Mouse (Mus musculus) lung, postnatal 0 days (tissue): ENCODE results near the gene Zcchc14. TPM values are rescaled to one million over a fixed set of nuclear protein-coding genes. Genes with fewer than 3 reads are reported as not detected.

Experiments used
- ATAC-seq: fragments of 200-750 bp; cut with Nextera tagmentation; 2 replicates; pipeline ENCODE4 v1.8.0; 2017; ENCODE audit warnings: moderate library complexity
- DNase-seq: peaks from one replicate; pipeline ENCODE4 v3.0.0-alpha.2; 2016; ENCODE audit warnings: low spot score
- H3K27ac ChIP-seq: fragments of 300-500 bp; sonication (generic); 2 replicates; pipeline ENCODE4 v1.5.1; 2014; ENCODE audit warnings: antibody characterized with exemption, mild to moderate bottlenecking, low read length, mixed read lengths
- H3K27me3 ChIP-seq: fragments of 300-500 bp; sonication (generic); replicated peaks from 2 replicates; pipeline ENCODE4 v1.6.1; 2014; ENCODE audit warnings: low read length, mixed read lengths; ENCODE audit not compliant: insufficient read depth
- H3K36me3 ChIP-seq: fragments of 300-500 bp; sonication (generic); 2 replicates; pipeline ENCODE4 v1.6.1; 2014; ENCODE audit warnings: low read length, mixed read lengths; ENCODE audit not compliant: insufficient read depth
- H3K4me1 ChIP-seq: fragments of 300-500 bp; sonication (generic); 2 replicates; pipeline ENCODE4 v1.6.1; 2014; ENCODE audit warnings: antibody characterized with exemption, low read depth, low read length, mixed read lengths; ENCODE audit not compliant: insufficient read depth
- H3K4me2 ChIP-seq: fragments of 300-500 bp; sonication (generic); replicated peaks from 2 replicates; pipeline ENCODE4 v1.6.1; 2014; ENCODE audit warnings: low read depth, mild to moderate bottlenecking, low read length, moderate library complexity, mixed read lengths
- H3K4me3 ChIP-seq: fragments of 300-500 bp; sonication (generic); 2 replicates; pipeline ENCODE4 v1.5.1; 2014; ENCODE audit warnings: low read depth, low read length
- H3K9ac ChIP-seq: fragments of 300-500 bp; sonication (generic); replicated peaks from 2 replicates; pipeline ENCODE4 v1.6.1; 2014; ENCODE audit warnings: low read depth, mild to moderate bottlenecking
- H3K9me3 ChIP-seq: fragments of 300-500 bp; sonication (generic); 2 replicates; pipeline ENCODE4 v1.6.1; 2016; ENCODE audit warnings: low read length, mixed read lengths
- CTCF ChIP-seq: IDR thresholded peaks from 2 replicates; pipeline ENCODE4 v1.5.1; 2016; ENCODE audit warnings: antibody characterized with exemption, mild to moderate bottlenecking
- EP300 ChIP-seq: IDR thresholded peaks from 2 replicates; pipeline ENCODE4 v1.6.1; 2016; ENCODE audit warnings: antibody characterized with exemption, mild to moderate bottlenecking, control low read depth
- WGBS: fragments of 180-500 bp; shearing (Covaris S2); extraction: QIAGEN DNeasy Blood & Tissue Kit; methylation state at CpG from one replicate; pipeline ENCODE4 v1.1.7; 2014; 5-methylcytosine and 5-hydroxymethylcytosine counted together
- polyA plus RNA-seq: library from polyadenylated mRNA; unstranded; fragments of >200 nt; fragmentation: Nextera tagmentation; extraction: Ambion mirVana; gene quantifications from 2 replicates; pipeline ENCODE4 v1.2.1, GENCODE M21; 2015

Gene Zcchc14
- polyA plus RNA-seq, 1 experiment from 2014 or later = 11.1 TPM

DNA sequence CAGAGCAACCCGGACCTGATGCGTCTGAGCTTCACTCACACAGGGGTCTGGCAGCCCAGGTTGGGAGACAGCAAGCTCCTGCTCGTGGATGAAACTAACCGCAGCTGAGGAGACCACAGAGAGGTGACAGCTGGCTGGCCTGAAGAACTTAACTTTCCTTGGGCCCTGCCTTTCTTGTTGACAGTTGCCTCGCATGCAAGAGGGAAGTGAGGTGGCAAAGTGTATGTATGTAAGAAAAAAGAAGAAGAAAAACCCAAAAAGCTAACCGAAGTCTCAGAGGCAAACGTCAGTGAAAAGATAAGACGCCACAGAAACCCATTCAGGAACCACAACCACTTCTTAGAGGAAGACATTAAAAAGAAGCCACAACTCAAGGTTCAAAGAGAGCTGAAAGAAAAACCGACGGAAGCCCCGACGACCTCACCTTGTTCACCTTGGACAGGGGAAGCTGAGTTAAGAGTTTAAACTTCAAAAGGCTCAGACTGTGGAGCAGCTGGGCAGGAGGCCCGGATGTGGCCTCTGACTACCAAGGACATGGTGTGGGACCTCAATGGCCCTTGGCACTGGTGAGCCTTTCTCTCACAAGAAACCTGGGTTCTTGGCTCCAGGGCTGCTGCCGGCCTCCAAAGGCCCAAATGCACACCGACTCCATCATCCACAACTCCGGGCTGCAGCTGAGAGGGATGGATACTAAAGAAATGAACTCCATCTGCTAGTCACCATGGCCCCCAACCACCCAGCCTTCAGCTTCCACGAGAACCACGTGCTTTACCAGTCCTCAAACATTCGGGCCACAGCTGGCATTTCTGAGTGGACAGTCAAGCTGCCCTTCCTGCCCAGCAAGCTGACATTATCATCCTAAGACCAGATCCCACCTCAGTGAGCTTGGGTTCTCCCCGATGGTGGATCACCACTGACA is 2.1 kb downstream of the Zcchc14 start:
- 43% methylated on average over 20 of the region's 20 CpGs for WGBS
- H3K9me3 ChIP-seq = no peaks in the 10 kb centered on the region
- peak overlapping the region; percentile 96 for H3K4me2 ChIP-seq
- H3K36me3 ChIP-seq = no peaks in the 10 kb centered on the region
- H3K9ac ChIP-seq = peak overlapping the region; percentile 73
- no peak for ATAC-seq
- no peak for TF ChIP-seq EP300
- TF ChIP-seq CTCF = no peak
- peak overlapping the region; percentile 62 for H3K4me3 ChIP-seq
- no peaks in the 10 kb centered on the region for H3K27me3 ChIP-seq
- H3K4me1 ChIP-seq = peaks cover 28% of the 10 kb centered on the region; the same call in 1 of the 2 replicates
- DNase-seq = no peak
- no peak overlapping the region for H3K27ac ChIP-seq

DNA sequence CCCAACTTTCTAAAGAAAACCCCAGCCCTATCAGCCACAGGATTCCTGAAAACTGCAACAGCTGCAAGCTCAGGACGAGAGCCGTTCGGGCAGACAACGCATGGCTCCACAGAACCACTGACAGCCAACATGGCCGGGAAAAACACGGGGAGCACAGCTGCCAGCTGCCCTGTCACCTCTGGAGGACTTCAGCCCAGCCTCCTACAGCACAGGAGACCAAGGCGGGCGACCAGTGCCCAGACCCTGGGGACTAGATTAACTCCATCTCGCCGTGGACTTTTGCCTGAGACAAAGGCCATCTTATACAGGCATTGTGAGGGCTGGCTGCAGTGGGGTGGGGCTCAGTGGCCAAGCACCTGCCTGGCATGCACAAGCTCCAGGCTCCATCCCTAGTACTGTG is 2.8 kb downstream of the Zcchc14 start:
- 42% methylated on average over 10 of the region's 10 CpGs for WGBS
- Histone ChIP-seq H3K27me3 (no peaks in the 10 kb centered on the region), H3K27ac (no peak overlapping the region), H3K4me1 (peaks cover 28% of the 10 kb centered on the region; the same call in 1 of the 2 replicates), H3K4me3 (0 out of 2 replicates have a peak overlapping the region, but pooled peaks have one; percentile 62), H3K9ac (no peak overlapping the region), H3K4me2 (peak overlapping the region; percentile 96), H3K36me3 (no peaks in the 10 kb centered on the region), H3K9me3 (no peaks in the 10 kb centered on the region)
- TF ChIP-seq CTCF (no peak), EP300 (no peak)
- ATAC-seq = no peak
- no peak for DNase-seq

DNA sequence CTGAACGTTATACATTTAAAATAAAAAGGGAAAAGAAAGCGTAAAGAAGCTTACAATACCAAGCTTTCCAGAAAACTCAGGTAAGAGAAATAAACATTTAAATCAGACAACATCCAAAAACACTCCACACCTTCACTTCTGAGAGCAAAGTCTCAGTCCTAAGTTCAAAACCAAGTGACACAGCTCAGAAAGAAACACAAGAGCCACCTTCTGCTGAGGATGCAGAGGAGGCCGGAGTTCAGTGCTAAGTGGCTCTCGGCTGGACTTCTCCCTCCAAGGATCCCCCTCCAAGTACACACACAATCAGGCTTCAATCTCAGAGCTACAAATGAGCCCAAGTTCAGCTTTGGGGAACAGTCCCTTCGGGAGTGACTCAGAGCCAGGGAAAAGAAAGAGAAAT is 3.3 kb downstream of the Zcchc14 start:
- no peak overlapping the region for H3K9ac ChIP-seq
- ATAC-seq = no peak

DNA sequence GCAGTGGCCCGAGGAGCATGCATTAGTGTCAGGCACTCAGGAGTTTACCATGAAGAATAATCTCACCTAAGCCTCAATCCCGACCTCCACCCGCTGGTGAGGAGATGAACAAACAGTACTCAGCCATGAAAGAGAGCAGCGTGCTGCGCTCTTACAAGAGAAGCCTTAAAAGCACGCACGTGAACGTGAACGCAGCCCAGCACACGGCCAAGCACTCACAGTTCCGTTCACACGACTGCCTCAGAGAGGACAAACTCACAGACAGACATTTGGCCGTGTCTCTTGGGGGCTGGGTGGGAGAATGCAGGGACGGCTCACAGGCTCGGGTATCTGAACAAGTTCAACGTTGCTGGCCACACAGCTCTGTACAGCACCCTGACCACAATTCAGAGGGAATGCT is 4.2 kb downstream of the Zcchc14 start:
- no peak for ATAC-seq
- WGBS = 50% methylated on average over 16 of the region's 16 CpGs
- Histone ChIP-seq H3K36me3 (no peaks in the 10 kb centered on the region), H3K4me2 (0 out of 2 replicates have a peak overlapping the region, but pooled peaks have one; percentile 19), H3K9me3 (no peaks in the 10 kb centered on the region), H3K4me1 (peaks cover 24% of the 10 kb centered on the region; the same call in 1 of the 2 replicates), H3K9ac (no peak overlapping the region), H3K4me3 (no peak overlapping the region), H3K27me3 (no peaks in the 10 kb centered on the region), H3K27ac (no peak overlapping the region)
- no peak for DNase-seq
- TF ChIP-seq EP300 = no peak
- no peak for TF ChIP-seq CTCF

More for the DNA sequence above, 3.3 kb downstream of the Zcchc14 start:
- no peaks in the 10 kb centered on the region for H3K9me3 ChIP-seq
- H3K4me1 ChIP-seq = peaks cover 28% of the 10 kb centered on the region; the same call in 1 of the 2 replicates
- H3K27ac ChIP-seq = no peak overlapping the region
- peak overlapping the region; percentile 96 for H3K4me2 ChIP-seq
- DNase-seq = no peak
- WGBS = 65% methylated on average over 5 of the region's 5 CpGs
- no peak overlapping the region for H3K4me3 ChIP-seq
- H3K36me3 ChIP-seq = no peaks in the 10 kb centered on the region
- no peaks in the 10 kb centered on the region for H3K27me3 ChIP-seq
- TF ChIP-seq EP300 = no peak
- no peak for TF ChIP-seq CTCF

DNA sequence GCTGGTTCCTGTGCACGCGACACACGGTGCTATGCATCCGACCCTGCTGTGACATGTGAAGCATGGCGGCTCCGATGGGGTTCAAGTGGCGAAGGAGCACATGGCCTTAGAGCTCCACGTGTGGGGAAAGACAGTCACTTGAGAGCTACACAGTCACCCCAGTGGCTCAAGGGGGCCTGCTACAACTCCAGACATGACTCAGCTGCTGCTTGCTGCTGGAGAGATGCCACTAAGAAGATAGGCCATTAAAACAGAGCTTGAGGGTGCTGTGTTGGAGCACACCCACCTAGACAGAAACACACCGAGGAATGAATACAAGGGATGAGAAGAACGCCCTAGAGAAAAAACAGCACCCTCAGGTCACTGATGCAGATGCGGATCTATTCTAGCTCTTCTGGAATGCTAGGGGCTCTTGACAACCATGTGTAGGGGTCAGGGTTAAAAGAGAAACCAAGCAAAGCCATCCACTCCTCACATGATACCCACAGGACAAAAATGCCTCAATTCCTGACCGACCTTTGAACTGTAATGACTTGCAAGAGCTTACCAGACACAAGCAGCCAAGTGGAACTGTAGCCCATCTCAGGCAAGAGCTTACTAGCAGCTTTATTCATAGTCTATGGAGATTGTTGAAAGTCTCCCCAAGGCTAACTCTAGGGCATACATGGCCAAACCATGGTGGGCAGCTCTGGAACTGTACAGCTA is 5.0 kb downstream of the Zcchc14 start:
- DNase-seq (no peak), ATAC-seq (no peak)
- H3K4me1 ChIP-seq = peaks cover 31% of the 10 kb centered on the region; the same call in 1 of the 2 replicates
- H3K36me3 ChIP-seq = no peaks in the 10 kb centered on the region
- H3K27ac ChIP-seq = no peak overlapping the region
- no peak overlapping the region for H3K4me2 ChIP-seq
- no peaks in the 10 kb centered on the region for H3K9me3 ChIP-seq
- 74% methylated on average over 12 of the region's 12 CpGs for WGBS
- H3K4me3 ChIP-seq = no peak overlapping the region
- TF ChIP-seq EP300 = no peak
- TF ChIP-seq CTCF = no peak
- no peaks in the 10 kb centered on the region for H3K27me3 ChIP-seq
- H3K9ac ChIP-seq = no peak overlapping the region

DNA sequence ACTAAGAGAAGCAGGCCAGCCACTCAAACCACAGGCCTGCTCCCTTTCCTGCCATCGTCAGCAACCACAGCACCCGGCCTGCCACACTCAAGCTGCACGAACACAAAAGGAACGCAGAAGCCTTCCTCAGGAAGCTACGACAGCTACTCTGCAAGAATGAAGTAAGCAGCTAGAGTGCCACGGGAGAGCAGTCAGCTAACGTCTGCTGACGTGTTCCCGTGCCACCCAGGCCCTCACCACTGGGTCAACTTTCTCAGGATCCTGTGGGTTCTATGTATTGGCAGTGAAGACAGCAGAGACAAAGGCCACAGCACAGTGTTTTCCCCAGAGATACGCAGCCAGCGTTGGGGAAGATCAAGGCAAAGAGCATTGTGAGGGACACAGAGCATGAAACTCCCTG is 9.3 kb downstream of the Zcchc14 start:
- Histone ChIP-seq H3K36me3 (no peaks in the 10 kb centered on the region), H3K9ac (no peak overlapping the region), H3K4me3 (no peak overlapping the region), H3K4me2 (no peak overlapping the region), H3K27ac (no peak overlapping the region), H3K27me3 (no peaks in the 10 kb centered on the region), H3K4me1 (peaks cover 12% of the 10 kb centered on the region; the same call in 1 of the 2 replicates), H3K9me3 (no peaks in the 10 kb centered on the region)
- TF ChIP-seq CTCF = no peak
- TF ChIP-seq EP300 = no peak
- ATAC-seq (peak; percentile 14; the same call in 1 of the 2 replicates), DNase-seq (no peak)
- WGBS = 31% methylated on average over 11 of the region's 11 CpGs
